Mouse (Mus musculus) embryonic fibroblast, embryonic 13.5 days (primary cell): ENCODE results near the gene Cdkal1.

Source experiments
- CTCF ChIP-seq: IDR thresholded peaks from 2 replicates; pipeline ENCODE4 v1.5.1; 2011; ENCODE audit warnings: mild to moderate bottlenecking, control low read depth, low read length, moderate library complexity, borderline replicate concordance; ENCODE audit not compliant: insufficient read depth
- POLR2A ChIP-seq: IDR thresholded peaks from 2 replicates; pipeline ENCODE4 v1.6.1; 2011; ENCODE audit warnings: low read depth, mild to moderate bottlenecking, control low read depth, low read length, moderate library complexity

- TF ChIP-seq POLR2A, result no peak
- TF ChIP-seq CTCF, result no peak
These were observed 418.4 kb downstream of the Cdkal1 start for GRCm38 (mm10) chr13:29437067-29437466.
